13 mouse cellular contexts compared by ENCODE assay signal in genomic region chr7:120839786-120840185, GRCm38 (mm10). TPM values are rescaled to one million over a fixed set of nuclear protein-coding genes. Genes with fewer than 3 reads are reported as not detected.
"Had no signal": no experiment of that assay in that cellular context is flagged by ENCODE, and none has a peak within 500 bp of the region (broad histone marks: within the 10 kb centered on the region; RNA-seq: fewer than 3 reads in every experiment).

No protein-coding gene starts in this region.

- DNase-seq: lung, adult 18-20 months; lung, embryonic 14.5 days; lung, postnatal 10 days; lung, postnatal 4 days; midbrain, embryonic 14.5 days; right cerebral cortex, postnatal 14 days; spleen, adult 18-20 months; thymus, adult 18-20 months; thymus, postnatal 14 days; thymus, postnatal 36 days had no signal

RNA-seq across cellular contexts. Expression of gene Gm5737, which starts 27.6 kb away (rescaled TPM):
- total RNA-seq: megakaryocyte, adult 5-6 weeks; megakaryocyte-erythroid progenitor cell, adult 5-6 weeks; neutrophil, adult 5-6 weeks had no signal
